Mouse (Mus musculus) ES-Bruce4 (cell line): ENCODE measurements around the gene Gnaq.

Source experiments
- CTCF ChIP-seq: IDR thresholded peaks from one replicate; pipeline ENCODE4 v1.8.1; 2011; ENCODE audit warnings: low read depth, low read length
- POLR2A ChIP-seq: IDR thresholded peaks from one replicate; pipeline ENCODE4 v1.8.1; 2011; ENCODE audit warnings: low read length; ENCODE audit not compliant: insufficient read depth

GRCm38 (mm10) chr19:16292978-16293377, 160.3 kb downstream of the Gnaq start:
- TF ChIP-seq POLR2A (no peak), CTCF (no peak)
